Mouse (Mus musculus): Measurements from ENCODE around the gene Mrpl32. TPM values are rescaled to one million over a fixed set of nuclear protein-coding genes. Genes with fewer than 3 reads are reported as not detected.

The Mrpl32 gene
- polyA plus RNA-seq, 1 experiment from 2014 or later, result 48.0 TPM

GRCm38 (mm10) chr13:14574128-14574527, 38.8 kb downstream of the Mrpl32 start:
- no peaks in the 10 kb centered on the region for H3K27me3 ChIP-seq
- no peak for TF ChIP-seq CTCF (IDR thresholded peaks at IDR 0.05)
- ATAC-seq (no peak), DNase-seq (ENCODE audit: low read depth, low spot score) (no peak)
- ChIA-PET POLR2A (no interaction called here), CTCF (no interaction called here)
- in situ Hi-C loops (cut with MboI; ENCODE audit: low pct_unique_long_range_greater_than_20kb), result no loop called here

- CTCF ChIA-PET, result no interaction called here
- no peak for TF ChIP-seq CTCF (IDR thresholded peaks at IDR 0.05)
- ATAC-seq, result no peak
- POLR2A ChIA-PET, result no interaction called here
- DNase-seq (ENCODE audit: low read depth, low spot score), result no peak
- no peaks in the 10 kb centered on the region for H3K27me3 ChIP-seq
- in situ Hi-C loops (cut with MboI; ENCODE audit: low pct_unique_long_range_greater_than_20kb), result no loop called here
Measured at GRCm38 (mm10) chr13:14561336-14561735, 51.6 kb downstream of the Mrpl32 start.

Other genes with a start within 250 kb of the Mrpl32 start
- gene Hecw1, start 89.9 kb downstream of the Mrpl32 start, polyA plus RNA-seq (2021), result not detected
- gene Psma2, start 75 bp upstream of the Mrpl32 start, polyA plus RNA-seq (2021), result 153 TPM
- gene AW209491, start 17.0 kb upstream of the Mrpl32 start, polyA plus RNA-seq (2021), result 19.7 TPM